Mouse (Mus musculus): ENCODE measurements around the gene Hoxc8. TPM values are rescaled to one million over a fixed set of nuclear protein-coding genes. Genes with fewer than 3 reads are reported as not detected.

Hoxc8 gene
- total and polyA plus RNA-seq, 3 experiments, result 0.31 to 1.7 TPM; not detected in 1

DNA sequence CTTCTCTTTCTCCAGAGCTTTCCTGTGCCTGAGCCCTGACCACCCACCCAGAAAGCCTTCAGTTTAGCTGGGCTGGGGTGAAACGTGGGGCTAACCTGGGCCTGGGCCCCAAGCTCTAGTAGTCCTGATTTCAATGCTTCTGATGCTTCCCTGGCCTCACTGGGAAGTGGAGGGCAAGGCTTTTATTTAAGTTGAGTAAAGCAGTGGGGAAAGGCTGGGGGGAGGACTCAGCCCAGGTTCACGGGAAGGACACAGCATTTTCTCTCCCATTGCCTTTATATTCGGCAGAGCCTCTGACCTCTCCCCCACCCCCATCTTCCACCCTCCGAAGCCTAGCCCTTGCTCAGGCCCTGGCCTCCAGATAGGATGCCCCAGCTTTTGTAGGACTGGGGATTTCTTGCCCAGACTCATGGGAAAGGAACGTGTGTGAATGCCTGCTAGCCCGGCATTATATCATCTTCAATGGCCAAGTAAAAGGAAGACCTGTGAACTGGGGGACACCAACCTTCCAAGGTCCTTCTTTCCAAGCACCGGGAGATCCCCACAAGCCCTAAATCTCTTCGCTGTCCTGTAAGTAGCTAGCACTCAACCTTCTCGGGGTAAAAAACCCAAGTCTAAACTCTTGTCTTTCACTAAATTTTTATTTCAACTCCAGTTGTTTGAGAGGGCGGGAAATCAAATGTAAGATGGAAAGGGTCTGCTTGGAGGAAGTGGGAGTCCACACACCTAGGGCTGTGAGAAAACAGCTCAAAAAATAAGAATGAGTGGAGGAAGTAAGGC lies 48.5 kb downstream of the Hoxc8 start:
- no peaks in the 10 kb centered on the region for H3K27me3 ChIP-seq (ENCODE audit: control insufficient read depth in 1 of 2, insufficient read depth in 2 of 2, low read length in 2 of 2)
- H3K36me3 ChIP-seq (ENCODE audit: control insufficient read depth in 1 of 2, insufficient read depth in 2 of 2, low read length in 2 of 2), result peaks cover 0 to 6% of the 10 kb centered on the region in 2 experiments; a peak in 2 of 4 replicates
- H3K4me3 ChIP-seq (ENCODE audit: control insufficient read depth in 1 of 2, insufficient read depth in 1 of 2, low read depth in 2 of 2, low read length in 2 of 2), result no peak overlapping the region
- DNase-seq (ENCODE audit: low read depth, low spot score), result no peak
- no peak overlapping the region for H3K27ac ChIP-seq (ENCODE audit: control insufficient read depth, low read depth, low read length)
- H3K4me1 ChIP-seq (ENCODE audit: control insufficient read depth in 1 of 2, insufficient read depth in 2 of 2, low read length in 2 of 2), result peaks cover 0 to 10% of the 10 kb centered on the region in 2 experiments; a peak in 2 of 4 replicates
- H3K79me2 ChIP-seq (ENCODE audit: control insufficient read depth, insufficient read depth, low read length, poor library complexity), result peaks cover 9% of the 10 kb centered on the region
- H3K9me3 ChIP-seq (replicated peaks; ENCODE audit: insufficient read depth, low read length), result no peaks in the 10 kb centered on the region
- H3K9ac ChIP-seq (ENCODE audit: control insufficient read depth, low read depth, low read length, poor library complexity, severe bottlenecking), result no peak overlapping the region
- TF ChIP-seq NRF1 (IDR thresholded peaks at IDR 0.05; ENCODE audit: insufficient read depth, low read depth, low read length, poor library complexity, severe bottlenecking) (no peak), POLR2AphosphoS2 (IDR thresholded peaks at IDR 0.05; ENCODE audit: low read length) (no peak), MYC (IDR thresholded peaks at IDR 0.05; ENCODE audit: low read depth, low read length) (no peak)

GRCm38 (mm10) chr15:103039609-103040008 lies 49.2 kb downstream of the Hoxc8 start:
- peaks cover 0 to 6% of the 10 kb centered on the region in 2 experiments; a peak in 2 of 4 replicates for H3K36me3 ChIP-seq (ENCODE audit: control insufficient read depth in 1 of 2, insufficient read depth in 2 of 2, low read length in 2 of 2)
- TF ChIP-seq POLR2A (IDR thresholded peaks at IDR 0.05; ENCODE audit: control insufficient read depth in 1 of 2, insufficient read depth in 1 of 2, low read depth in 1 of 2, low read length in 2 of 2, poor library complexity in 1 of 2), result no peak
- no peak for TF ChIP-seq POLR2AphosphoS5 (IDR thresholded peaks at IDR 0.05; ENCODE audit: borderline replicate concordance, low read depth, low read length)
- no peak for TF ChIP-seq CHD1 (IDR thresholded peaks at IDR 0.05; ENCODE audit: low read depth, low read length)
- no peak for TF ChIP-seq SIN3A (IDR thresholded peaks at IDR 0.05; ENCODE audit: low read length)
- TF ChIP-seq UBTF (IDR thresholded peaks at IDR 0.05; ENCODE audit: borderline replicate concordance, insufficient read depth, low read depth, low read length), result no peak
- TF ChIP-seq MYC (IDR thresholded peaks at IDR 0.05; ENCODE audit: low read depth, low read length), result no peak
- no peak for TF ChIP-seq MEF2A (IDR thresholded peaks at IDR 0.05; ENCODE audit: extremely low read depth, insufficient replicate concordance, low read depth, low read length, poor library complexity, severe bottlenecking)
- no peak for TF ChIP-seq GABPA (IDR thresholded peaks at IDR 0.05; ENCODE audit: low read depth, low read length)
- no peak for TF ChIP-seq NRF1 (IDR thresholded peaks at IDR 0.05; ENCODE audit: insufficient read depth, low read depth, low read length, poor library complexity, severe bottlenecking)
- TF ChIP-seq KAT2A (conservative IDR thresholded peaks at IDR 0.05; ENCODE audit: low read depth, low read length), result no peak
- no peak for TF ChIP-seq ELF1 (IDR thresholded peaks at IDR 0.05; ENCODE audit: low read depth, low read length)
- no peak for TF ChIP-seq BHLHE40 (IDR thresholded peaks at IDR 0.05; ENCODE audit: borderline replicate concordance, low read depth, low read length)
- no peak for TF ChIP-seq E2F4 (IDR thresholded peaks at IDR 0.05; ENCODE audit: borderline replicate concordance, low read depth, low read length)
- TF ChIP-seq ZC3H11A (IDR thresholded peaks at IDR 0.05; ENCODE audit: low read depth, low read length), result no peak
- TF ChIP-seq ZNF384 (IDR thresholded peaks at IDR 0.05; ENCODE audit: low read depth, low read length), result no peak
- TF ChIP-seq POLR2AphosphoS2 (IDR thresholded peaks at IDR 0.05; ENCODE audit: low read length), result no peak
- no peak for TF ChIP-seq TAL1 (IDR thresholded peaks at IDR 0.05; ENCODE audit: low read length)
- no peak for TF ChIP-seq TBP (IDR thresholded peaks at IDR 0.05; ENCODE audit: low read depth, low read length)
- no peak for TF ChIP-seq NELFE (IDR thresholded peaks at IDR 0.05; ENCODE audit: low read depth, low read length)
- TF ChIP-seq JUND (IDR thresholded peaks at IDR 0.05; ENCODE audit: low read depth, low read length), result no peak
- H3K79me2 ChIP-seq (ENCODE audit: control insufficient read depth, insufficient read depth, low read length, poor library complexity), result peaks cover 9% of the 10 kb centered on the region
- H3K9me3 ChIP-seq (replicated peaks; ENCODE audit: insufficient read depth, low read length), result no peaks in the 10 kb centered on the region
- 0 out of 4 replicates have a peak, but pooled peaks cover 0 to 9% of the 10 kb centered on the region in 2 experiments for H3K4me1 ChIP-seq (ENCODE audit: control insufficient read depth in 1 of 2, insufficient read depth in 2 of 2, low read length in 2 of 2)
- no peak for DNase-seq (ENCODE audit: low read depth, low spot score)
- no peak overlapping the region for H3K9ac ChIP-seq (ENCODE audit: control insufficient read depth, low read depth, low read length, poor library complexity, severe bottlenecking)
- no peaks in the 10 kb centered on the region for H3K27me3 ChIP-seq (ENCODE audit: control insufficient read depth in 1 of 2, insufficient read depth in 2 of 2, low read length in 2 of 2)
- no peak overlapping the region for H3K27ac ChIP-seq (ENCODE audit: control insufficient read depth, low read depth, low read length)
- H3K4me3 ChIP-seq (ENCODE audit: control insufficient read depth in 1 of 2, insufficient read depth in 1 of 2, low read depth in 2 of 2, low read length in 2 of 2), result no peak overlapping the region
